Mouse (Mus musculus): Measurements from ENCODE around the gene Blcap.

Blcap gene

DNA sequence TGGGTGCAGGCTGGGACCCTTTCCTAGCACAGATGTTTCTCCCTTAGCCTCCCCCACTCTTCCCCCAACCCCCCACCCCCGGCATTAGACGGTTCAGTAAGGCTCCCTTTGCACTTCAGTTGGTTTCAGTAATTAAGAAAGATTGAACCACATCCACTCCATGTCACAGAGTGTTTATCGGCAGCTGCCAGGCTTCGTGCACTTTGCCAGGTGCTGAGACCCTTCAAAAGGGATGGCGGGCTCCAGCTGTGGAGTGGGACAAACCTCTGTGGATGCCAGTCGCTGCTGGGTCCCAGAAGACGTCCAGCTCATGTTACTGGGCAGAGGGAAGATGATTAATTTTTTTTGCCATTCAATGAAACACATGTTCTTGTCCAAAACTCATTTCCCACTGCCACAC, 52.6 kb downstream of the Blcap start:
- DNase-seq = no peak

DNA sequence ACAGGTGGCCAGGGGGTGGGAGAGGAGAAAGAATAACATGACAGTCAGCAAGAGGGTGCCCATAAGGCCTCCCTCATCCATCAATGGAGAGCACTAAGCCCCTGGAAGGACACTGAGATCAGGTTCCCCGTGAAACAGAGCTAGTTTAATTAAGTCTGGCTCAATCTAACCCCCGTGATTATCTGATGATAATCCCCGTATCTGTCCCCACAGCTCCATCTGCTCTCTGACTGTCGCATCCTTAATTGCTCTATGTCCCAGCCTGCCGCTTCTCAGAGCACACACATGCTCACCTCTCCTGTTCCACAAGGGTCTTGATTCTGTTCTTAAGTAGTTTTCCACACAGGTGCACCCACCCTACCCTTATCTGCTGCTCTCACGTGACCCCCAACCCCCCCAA, 53.5 kb downstream of the Blcap start:
- DNase-seq = no peak

DNA sequence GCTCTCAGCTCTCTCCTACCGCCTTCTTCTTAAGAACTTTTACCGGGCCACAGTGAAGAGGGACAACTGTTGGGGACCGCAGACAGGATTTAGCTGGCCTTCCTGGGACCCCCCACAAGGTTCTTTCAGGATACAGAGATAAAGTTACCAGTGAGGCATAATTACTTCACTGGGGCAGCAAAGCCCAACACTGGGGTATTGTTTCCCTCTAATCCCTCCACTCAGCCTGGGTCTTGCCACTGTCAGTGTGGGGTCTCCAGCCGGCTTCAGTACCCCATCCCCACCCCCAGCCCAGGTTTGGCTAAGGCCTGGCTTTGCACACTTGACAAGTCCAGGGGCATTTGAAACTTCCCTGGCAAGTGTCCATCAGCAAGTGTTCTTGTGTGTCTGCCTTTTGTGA, 56.7 kb downstream of the Blcap start:
- no peak for DNase-seq

DNA sequence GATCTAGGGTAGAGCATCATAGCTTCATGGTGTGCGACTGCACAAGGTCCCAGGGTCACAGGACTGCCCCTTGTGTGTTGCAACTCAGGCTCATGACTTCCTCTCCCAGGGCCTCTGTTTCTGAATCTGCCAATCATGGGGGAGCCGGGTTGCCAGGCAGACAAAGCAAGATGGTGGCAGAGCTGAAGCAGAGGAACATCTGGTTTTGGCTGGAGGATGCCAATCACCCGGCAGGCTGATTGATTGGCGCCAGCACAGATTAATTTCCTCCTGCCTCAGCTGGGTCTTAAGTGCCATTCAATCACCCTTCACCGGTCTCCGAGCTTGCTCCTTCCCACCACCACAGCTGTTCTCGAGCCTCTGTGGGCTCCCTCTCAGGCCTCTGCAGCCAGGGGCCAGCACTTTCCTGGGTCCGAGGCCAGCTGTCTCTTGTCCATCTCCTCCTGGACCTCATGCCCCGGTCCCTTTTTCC, 57.3 kb downstream of the Blcap start:
- no peak for DNase-seq

DNA sequence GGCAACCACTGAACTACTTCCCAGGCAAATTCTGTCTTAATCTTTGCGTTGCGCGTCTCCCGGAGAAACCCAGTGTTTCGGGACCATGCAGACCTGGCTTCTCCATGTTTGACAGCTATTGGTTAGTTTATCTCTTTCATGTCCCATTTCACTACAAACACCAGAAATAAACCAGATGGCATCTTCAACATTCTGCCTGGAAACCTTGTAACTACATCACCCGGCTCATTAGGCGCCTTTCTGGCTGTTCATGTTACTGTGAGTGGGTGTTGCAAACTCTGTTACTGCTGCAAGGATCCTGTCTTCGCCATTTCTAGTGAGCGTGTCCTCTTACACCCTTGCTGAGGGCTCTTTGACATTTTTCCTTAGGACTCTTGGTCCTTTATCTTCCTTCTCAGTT, 58.2 kb downstream of the Blcap start:
- DNase-seq = no peak

DNA sequence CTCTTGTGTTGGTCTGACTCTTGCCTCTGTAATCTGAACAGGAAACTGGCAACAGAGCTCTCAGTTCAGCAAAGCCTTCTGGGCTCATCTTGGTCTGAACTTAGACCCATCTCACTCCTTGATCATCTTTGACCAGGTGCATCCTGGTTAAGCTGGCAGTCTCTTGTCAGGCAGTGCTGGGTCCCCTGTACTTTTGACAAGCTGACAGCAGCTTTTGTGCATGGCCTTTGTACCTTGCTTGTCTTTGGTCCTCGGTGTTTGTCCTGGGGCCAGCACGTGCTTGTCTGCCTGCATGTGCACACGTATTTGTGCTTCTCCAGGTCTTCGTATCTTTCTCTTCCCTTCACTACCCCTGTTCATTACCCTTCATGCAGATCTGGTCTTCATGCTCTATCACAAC, 61.0 kb downstream of the Blcap start:
- no peak for DNase-seq

DNA sequence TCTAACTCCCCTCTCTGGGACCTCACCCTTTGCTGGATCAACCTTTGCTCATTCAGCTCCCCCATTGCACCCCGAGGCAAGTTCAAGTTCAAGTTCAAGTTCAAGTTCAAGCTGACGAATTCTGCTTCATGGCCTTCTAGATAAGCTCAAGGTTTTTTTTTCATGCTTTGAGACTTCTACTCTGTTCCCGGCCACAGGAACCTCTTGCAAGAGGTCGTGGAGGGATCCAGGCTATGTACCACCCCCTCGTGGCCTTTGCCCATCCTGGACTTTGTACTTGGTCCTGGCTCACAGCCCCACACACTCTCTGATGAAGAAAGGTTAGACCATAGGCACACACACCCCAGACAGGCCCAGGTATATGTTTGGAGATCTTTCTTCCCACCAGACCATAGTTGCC, 61.9 kb downstream of the Blcap start:
- no peak for DNase-seq

DNA sequence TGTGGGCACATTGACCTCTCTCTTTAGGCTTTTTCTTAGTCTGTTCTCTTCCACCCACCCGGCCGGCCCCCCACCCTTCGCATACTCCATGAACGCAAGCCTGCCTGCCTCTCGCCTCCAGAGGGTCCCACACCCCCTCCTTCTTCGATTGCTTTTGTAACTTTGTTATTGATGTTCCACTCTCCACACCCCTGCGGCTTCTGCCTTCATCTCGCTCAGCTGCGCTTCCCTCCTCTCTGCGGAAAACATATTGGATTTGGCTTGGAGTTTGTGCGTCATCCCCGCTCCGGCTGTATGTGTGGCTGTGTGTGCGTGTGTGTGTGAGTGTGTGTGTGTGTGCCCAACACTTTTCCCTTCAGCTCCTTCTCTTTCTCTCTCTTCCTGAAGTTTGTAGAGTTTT, 64.3 kb downstream of the Blcap start:
- peak; percentile 11 for DNase-seq

All from lung, postnatal 14 days (tissue).